Mouse (Mus musculus) E14TG2a.4 (cell line): ENCODE measurements around the gene Olfr263.

Experiments used
- CTCF ChIP-seq: conservative IDR thresholded peaks from 2 replicates; pipeline ENCODE4 v1.5.1; 2014; ENCODE audit warnings: low read length
- NANOG ChIP-seq: IDR thresholded peaks from 2 replicates; pipeline ENCODE4 v1.6.1; 2014; ENCODE audit warnings: borderline replicate concordance, low read length, mixed read lengths
- POU5F1 ChIP-seq: IDR thresholded peaks from 2 replicates; pipeline ENCODE4 v1.6.1; 2014; ENCODE audit warnings: low read length, borderline replicate concordance

- TF ChIP-seq CTCF (no peak), NANOG (no peak), POU5F1 (no peak)
Measured at GRCm38 (mm10) chr13:21159475-21159819, 30.0 kb downstream of the Olfr263 start.
